Mouse (Mus musculus): ENCODE measurements around the gene Dagla. TPM values are rescaled to one million over a fixed set of nuclear protein-coding genes. Genes with fewer than 3 reads are reported as not detected.

Dagla gene
- polyA plus RNA-seq, 1 experiment from 2014 or later, result 1.2 TPM

DNA sequence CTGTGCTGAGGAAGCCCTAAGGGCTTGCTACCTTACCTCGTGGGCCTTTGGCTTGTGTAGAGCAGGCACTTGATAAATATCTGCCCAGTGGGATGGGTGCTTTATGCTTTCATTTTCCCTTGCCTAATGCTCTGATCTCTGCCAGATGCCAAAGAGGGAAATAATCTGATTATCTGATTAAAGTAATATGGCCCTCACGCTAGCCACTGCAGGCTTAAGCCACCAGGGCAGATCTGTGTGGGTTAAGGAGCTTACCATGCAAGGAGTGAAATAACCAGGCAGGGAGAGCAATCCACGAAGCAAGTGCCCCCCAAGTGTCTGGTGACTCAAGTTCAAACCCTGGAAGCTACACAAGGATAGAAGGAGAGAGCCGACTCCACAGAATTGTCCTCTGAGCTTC is 27.0 kb upstream of the Dagla start:
- 59% methylated on average over 4 of the region's 4 CpGs for WGBS
- Histone ChIP-seq H3K4me1 (no peaks in the 10 kb centered on the region; the same call in 1 of the 2 replicates), H3K9me3 (no peaks in the 10 kb centered on the region), H3K4me3 (no peak overlapping the region), H3K27me3 (ENCODE audit: insufficient read depth, poor library complexity, severe bottlenecking) (peaks cover 46% of the 10 kb centered on the region), H3K36me3 (no peaks in the 10 kb centered on the region), H3K27ac (no peak overlapping the region)
- no peak for DNase-seq (ENCODE audit: low spot score)

DNA sequence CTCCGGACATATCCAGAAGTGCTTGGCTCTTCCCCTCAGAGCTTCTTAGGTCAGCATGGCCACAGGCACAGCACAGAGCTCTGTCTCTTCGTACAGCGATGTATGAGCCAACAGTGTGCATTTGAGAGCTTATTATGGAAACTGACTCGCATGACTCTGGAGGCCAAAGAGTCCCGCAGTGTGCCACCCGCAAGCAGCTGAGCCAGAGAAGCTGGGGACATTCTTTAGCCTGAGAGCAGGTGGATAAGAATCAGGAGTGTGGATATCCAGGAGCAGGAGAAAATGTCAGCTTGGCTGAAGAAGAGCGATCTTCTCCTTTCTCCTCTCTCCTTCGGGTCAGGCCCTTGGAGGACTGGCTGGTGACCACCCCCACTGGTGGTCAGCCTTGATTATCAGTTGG is 24.4 kb upstream of the Dagla start:
- H3K36me3 ChIP-seq, result no peaks in the 10 kb centered on the region
- H3K4me3 ChIP-seq, result no peak overlapping the region
- H3K9me3 ChIP-seq, result no peaks in the 10 kb centered on the region
- H3K4me1 ChIP-seq, result no peaks in the 10 kb centered on the region
- H3K27ac ChIP-seq, result no peak overlapping the region
- DNase-seq (ENCODE audit: low spot score), result no peak
- 67% methylated on average over 8 of the region's 8 CpGs for WGBS
- peaks cover 39% of the 10 kb centered on the region for H3K27me3 ChIP-seq (ENCODE audit: insufficient read depth, poor library complexity, severe bottlenecking)

DNA sequence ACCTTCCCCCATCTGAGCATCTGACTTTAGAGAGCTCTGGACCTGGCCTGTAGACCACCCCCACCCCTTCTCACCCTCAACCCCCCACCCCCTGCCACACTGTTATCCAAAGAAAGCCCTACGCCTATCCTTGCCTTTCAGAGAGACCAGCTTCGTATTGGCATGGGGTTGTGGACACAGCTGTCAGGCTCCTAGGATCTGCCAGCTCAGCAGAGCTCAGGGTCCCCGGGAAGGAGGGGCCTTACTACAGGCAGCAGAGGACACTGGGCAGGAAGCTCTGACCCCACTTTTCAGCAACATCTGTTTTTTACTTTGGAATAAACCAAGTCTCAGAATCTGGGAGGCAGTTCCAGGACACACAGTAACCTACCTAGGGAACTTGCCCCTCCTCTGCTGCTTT is 21.9 kb upstream of the Dagla start:
- no peak for DNase-seq (ENCODE audit: low spot score)
- peaks cover 22% of the 10 kb centered on the region for H3K27me3 ChIP-seq (ENCODE audit: insufficient read depth, poor library complexity, severe bottlenecking)
- H3K27ac ChIP-seq, result no peak overlapping the region
- H3K9me3 ChIP-seq, result no peaks in the 10 kb centered on the region
- H3K4me3 ChIP-seq, result no peak overlapping the region
- 50% methylated on average over 3 of the region's 3 CpGs for WGBS
- no peaks in the 10 kb centered on the region for H3K4me1 ChIP-seq
- no peaks in the 10 kb centered on the region for H3K36me3 ChIP-seq

DNA sequence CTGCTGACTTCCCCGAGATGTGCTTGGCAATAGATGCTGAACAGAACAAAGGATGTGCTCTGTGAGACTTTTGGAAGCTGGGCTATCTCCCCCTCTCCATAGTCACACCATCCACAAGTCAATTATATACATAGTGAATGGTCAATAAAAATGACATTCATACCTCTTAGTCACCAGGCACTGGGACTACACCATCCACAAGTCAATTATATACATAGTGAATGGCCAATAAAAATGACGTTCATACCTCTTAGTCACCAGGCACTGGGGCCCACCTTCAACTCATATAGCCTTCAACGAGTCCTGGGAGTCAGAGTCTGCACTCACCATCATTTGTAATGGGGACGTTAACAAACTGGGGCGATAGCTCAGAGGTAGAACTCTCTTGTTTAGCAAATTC is 19.2 kb upstream of the Dagla start:
- Histone ChIP-seq H3K9me3 (no peaks in the 10 kb centered on the region), H3K4me1 (no peaks in the 10 kb centered on the region), H3K27ac (no peak overlapping the region), H3K4me3 (no peak overlapping the region), H3K36me3 (no peaks in the 10 kb centered on the region), H3K27me3 (ENCODE audit: insufficient read depth, poor library complexity, severe bottlenecking) (peaks cover 23% of the 10 kb centered on the region)
- no peak for DNase-seq (ENCODE audit: low spot score)
- WGBS, result 74% methylated on average over 5 of the region's 5 CpGs

DNA sequence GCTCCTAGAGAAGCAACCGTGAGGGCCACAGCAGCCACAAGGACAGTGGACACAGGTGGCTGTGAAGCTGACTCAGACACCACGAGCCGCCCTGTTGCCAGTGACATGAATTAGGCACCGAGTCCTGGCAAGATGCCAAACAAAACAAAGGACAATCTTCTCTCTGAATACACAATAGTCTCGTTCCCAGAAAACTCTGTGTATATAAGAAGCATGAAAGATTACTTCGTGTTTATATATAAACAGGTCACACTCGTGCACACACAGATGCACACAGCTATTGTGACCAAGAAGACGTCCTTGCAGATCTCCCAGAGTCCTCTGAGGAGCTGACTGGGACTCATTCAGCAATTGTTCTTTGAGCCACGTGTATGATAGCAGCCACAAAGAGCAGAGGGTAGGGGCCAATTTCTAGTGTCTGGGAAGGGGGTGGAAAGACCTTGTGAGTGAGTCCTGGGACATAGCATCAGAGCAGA is 18.7 kb upstream of the Dagla start:
- no peaks in the 10 kb centered on the region for H3K9me3 ChIP-seq
- H3K4me1 ChIP-seq, result no peaks in the 10 kb centered on the region
- H3K4me3 ChIP-seq, result no peak overlapping the region
- H3K36me3 ChIP-seq, result no peaks in the 10 kb centered on the region
- no peak overlapping the region for H3K27ac ChIP-seq
- DNase-seq (ENCODE audit: low spot score), result no peak
- WGBS, result 46% methylated on average over 9 of the region's 9 CpGs
- H3K27me3 ChIP-seq (ENCODE audit: insufficient read depth, poor library complexity, severe bottlenecking), result peaks cover 22% of the 10 kb centered on the region

DNA sequence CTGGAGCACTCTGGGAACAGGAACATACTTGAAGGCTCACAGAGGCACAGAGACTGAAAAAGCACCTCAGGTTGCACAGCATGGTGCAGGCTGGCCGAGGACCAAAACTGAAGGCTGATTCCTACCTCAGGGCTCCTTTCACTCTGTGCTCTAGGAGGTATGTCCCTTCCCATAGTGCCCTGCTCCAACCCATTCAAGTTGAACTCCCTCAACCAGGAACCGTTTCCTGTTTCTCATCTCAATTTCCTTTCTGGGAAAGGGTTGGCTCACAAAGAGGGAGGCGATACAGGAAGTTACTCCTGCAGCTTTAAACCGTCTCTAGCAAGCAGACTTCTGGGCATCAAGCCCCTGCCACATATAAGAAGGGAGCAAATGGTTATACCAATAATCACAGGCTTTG is 13.1 kb upstream of the Dagla start:
- H3K4me3 ChIP-seq, result no peak overlapping the region
- H3K27ac ChIP-seq, result no peak overlapping the region
- peaks cover 8% of the 10 kb centered on the region; the same call in 1 of the 2 replicates for H3K27me3 ChIP-seq (ENCODE audit: insufficient read depth, poor library complexity, severe bottlenecking)
- no peaks in the 10 kb centered on the region for H3K36me3 ChIP-seq
- no peak for DNase-seq (ENCODE audit: low spot score)
- H3K9me3 ChIP-seq, result no peaks in the 10 kb centered on the region
- no peaks in the 10 kb centered on the region for H3K4me1 ChIP-seq
- 57% methylated on average over 4 of the region's 4 CpGs for WGBS

DNA sequence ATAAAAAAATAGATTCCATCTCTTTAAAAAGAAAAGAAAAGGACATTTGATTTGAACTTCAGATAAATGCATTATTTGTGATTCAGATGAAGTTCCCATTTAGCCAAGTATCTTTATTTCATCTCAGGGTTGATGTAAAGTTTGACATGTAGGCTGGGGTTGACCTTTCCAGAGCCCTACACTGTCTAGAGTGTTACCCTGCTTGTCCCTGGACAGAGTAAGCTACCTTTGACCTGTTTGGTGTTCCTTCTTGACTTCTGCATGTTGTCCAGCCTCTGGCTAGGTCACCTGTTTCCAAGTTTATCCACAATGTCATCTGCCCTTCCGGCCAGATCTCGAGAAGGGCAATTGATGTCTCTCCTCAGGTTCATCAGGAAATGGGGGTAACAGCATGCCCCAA is 12.7 kb upstream of the Dagla start:
- H3K27ac ChIP-seq, result no peak overlapping the region
- no peaks in the 10 kb centered on the region for H3K9me3 ChIP-seq
- no peaks in the 10 kb centered on the region for H3K4me1 ChIP-seq
- H3K36me3 ChIP-seq, result no peaks in the 10 kb centered on the region
- peaks cover 9% of the 10 kb centered on the region; the same call in 1 of the 2 replicates for H3K27me3 ChIP-seq (ENCODE audit: insufficient read depth, poor library complexity, severe bottlenecking)
- 96% methylated on average over 2 of the region's 2 CpGs for WGBS
- no peak for DNase-seq (ENCODE audit: low spot score)
- H3K4me3 ChIP-seq, result no peak overlapping the region

DNA sequence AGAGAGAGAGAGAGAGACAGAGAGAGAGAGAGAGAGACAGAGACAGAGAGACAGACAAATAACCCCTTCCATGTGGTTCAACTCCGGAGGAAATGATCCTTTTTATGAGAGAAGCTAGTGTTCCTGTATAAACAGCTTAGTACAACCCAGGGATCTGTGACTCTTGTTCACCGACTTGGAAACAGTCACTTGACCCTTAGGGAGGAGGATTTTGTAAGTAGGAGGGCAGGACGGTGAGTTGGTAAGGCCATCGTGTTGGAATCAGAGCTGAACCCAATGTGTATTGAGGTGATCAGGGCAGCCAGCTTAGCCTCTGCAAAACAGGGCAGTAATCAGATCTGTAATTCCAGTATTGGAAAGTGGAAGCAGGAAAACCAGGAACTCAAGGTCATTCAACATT is 12.3 kb upstream of the Dagla start:
- Histone ChIP-seq H3K4me3 (no peak overlapping the region), H3K27ac (no peak overlapping the region), H3K4me1 (no peaks in the 10 kb centered on the region), H3K36me3 (no peaks in the 10 kb centered on the region), H3K9me3 (no peaks in the 10 kb centered on the region), H3K27me3 (ENCODE audit: insufficient read depth, poor library complexity, severe bottlenecking) (peaks cover 13% of the 10 kb centered on the region; the same call in 1 of the 2 replicates)
- DNase-seq (ENCODE audit: low spot score), result no peak
- WGBS, result 72% methylated on average over 4 of the region's 4 CpGs

DNA sequence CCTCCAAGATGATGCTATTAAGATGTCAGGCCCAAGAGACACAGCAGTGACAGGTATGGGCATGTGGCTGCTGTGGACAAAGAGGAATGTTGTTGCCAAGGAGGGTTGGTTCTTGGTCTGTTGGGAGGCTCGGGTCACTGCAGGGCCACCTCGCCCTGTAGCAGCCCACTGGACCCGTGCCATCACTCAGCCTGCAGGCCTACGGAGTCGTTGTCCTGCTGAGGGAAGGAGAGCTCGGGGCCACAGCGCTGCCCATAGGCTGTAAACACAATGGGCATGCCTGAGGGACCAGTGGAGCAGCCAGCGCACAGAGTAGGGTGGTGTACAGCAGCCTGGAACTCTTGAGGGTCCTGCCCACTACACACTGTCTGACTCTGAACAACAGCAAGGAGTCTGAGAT is 7.4 kb upstream of the Dagla start:
- Histone ChIP-seq H3K4me3 (no peak overlapping the region), H3K27ac (no peak overlapping the region), H3K27me3 (ENCODE audit: insufficient read depth, poor library complexity, severe bottlenecking) (peaks cover 24% of the 10 kb centered on the region; the same call in 1 of the 2 replicates), H3K9me3 (no peaks in the 10 kb centered on the region), H3K4me1 (no peaks in the 10 kb centered on the region), H3K36me3 (no peaks in the 10 kb centered on the region)
- 73% methylated on average over 8 of the region's 8 CpGs for WGBS
- peak; percentile 64 for DNase-seq (ENCODE audit: low spot score)

DNA sequence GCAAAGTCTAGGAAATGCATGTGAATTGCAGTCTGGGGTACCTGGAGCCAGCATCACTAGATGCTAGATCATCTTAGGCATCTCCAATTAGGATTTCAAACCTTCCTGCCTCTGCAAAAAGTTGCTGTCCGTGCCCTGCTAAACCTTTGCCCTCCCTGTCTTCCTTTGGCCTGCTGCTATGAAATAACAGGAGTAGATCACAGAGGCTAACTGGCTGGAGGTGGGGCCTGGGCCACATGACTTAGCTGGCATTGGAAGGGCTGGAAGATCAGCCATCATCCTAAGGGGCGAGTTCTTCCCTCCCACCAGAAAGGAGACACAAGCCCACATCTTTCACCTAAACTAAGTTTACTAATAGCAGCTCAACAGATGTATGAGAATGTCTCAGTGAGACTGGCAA is 4.3 kb upstream of the Dagla start:
- 49% methylated on average over 2 of the region's 2 CpGs for WGBS

DNA sequence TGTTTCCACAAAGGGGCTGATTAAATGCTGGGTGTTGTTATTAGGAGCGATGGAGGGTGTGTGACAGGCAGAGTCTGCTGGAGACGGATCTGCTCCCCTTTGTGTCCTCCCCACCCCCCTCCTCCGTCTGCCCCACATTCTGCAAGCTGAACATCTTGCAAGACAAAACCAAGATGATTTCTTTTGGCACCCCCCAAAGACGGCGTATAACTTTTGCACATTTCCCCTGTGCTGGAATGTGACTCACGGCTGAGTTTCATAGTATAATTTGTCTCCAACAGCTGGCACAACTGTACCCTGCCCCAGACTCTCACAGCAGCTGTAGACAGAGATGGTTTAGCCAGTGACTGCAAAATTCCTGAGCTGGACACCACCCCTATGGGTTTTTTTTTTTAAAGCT is 3.3 kb upstream of the Dagla start:
- no peak overlapping the region for H3K4me3 ChIP-seq
- peaks cover 22% of the 10 kb centered on the region for H3K4me1 ChIP-seq
- H3K27me3 ChIP-seq (ENCODE audit: insufficient read depth, poor library complexity, severe bottlenecking), result peaks cover 57% of the 10 kb centered on the region
- 53% methylated on average over 6 of the region's 6 CpGs for WGBS
- H3K27ac ChIP-seq, result no peak overlapping the region
- H3K9me3 ChIP-seq, result no peaks in the 10 kb centered on the region
- H3K36me3 ChIP-seq, result no peaks in the 10 kb centered on the region
- no peak for DNase-seq (ENCODE audit: low spot score)

More for the DNA sequence above, 4.3 kb upstream of the Dagla start:
- H3K4me3 ChIP-seq, result no peak overlapping the region
- H3K4me1 ChIP-seq, result peaks cover 15% of the 10 kb centered on the region
- peak; percentile 71 for DNase-seq (ENCODE audit: low spot score)
- no peaks in the 10 kb centered on the region for H3K9me3 ChIP-seq
- H3K27me3 ChIP-seq (ENCODE audit: insufficient read depth, poor library complexity, severe bottlenecking), result peaks cover 47% of the 10 kb centered on the region
- H3K27ac ChIP-seq, result no peak overlapping the region
- H3K36me3 ChIP-seq, result no peaks in the 10 kb centered on the region

DNA sequence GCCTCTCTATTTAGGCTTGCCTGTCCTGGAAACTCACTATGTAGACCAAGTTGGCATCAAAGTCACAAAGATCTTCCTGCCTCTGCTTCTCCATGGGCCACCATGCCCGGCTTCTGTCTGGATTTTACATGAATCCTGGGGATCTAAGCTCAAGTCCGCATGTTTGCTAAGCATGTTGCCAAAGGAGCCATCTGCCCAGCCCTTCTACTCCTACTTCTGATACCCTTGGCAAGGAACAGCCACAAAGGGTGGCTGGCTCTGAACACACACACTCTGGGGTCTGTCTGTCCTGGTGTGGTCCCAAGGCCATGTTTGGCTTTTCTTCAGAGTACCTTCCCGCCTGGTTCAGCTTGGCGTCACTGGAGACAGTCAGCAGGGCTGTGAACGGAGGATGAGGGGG is 2.7 kb upstream of the Dagla start:
- H3K27me3 ChIP-seq (ENCODE audit: insufficient read depth, poor library complexity, severe bottlenecking), result peaks cover 62% of the 10 kb centered on the region
- peaks cover 25% of the 10 kb centered on the region for H3K4me1 ChIP-seq
- H3K4me3 ChIP-seq, result no peak overlapping the region
- no peaks in the 10 kb centered on the region for H3K9me3 ChIP-seq
- no peaks in the 10 kb centered on the region for H3K36me3 ChIP-seq
- DNase-seq (ENCODE audit: low spot score), result no peak
- no peak overlapping the region for H3K27ac ChIP-seq
- WGBS, result 78% methylated on average over 5 of the region's 5 CpGs

DNA sequence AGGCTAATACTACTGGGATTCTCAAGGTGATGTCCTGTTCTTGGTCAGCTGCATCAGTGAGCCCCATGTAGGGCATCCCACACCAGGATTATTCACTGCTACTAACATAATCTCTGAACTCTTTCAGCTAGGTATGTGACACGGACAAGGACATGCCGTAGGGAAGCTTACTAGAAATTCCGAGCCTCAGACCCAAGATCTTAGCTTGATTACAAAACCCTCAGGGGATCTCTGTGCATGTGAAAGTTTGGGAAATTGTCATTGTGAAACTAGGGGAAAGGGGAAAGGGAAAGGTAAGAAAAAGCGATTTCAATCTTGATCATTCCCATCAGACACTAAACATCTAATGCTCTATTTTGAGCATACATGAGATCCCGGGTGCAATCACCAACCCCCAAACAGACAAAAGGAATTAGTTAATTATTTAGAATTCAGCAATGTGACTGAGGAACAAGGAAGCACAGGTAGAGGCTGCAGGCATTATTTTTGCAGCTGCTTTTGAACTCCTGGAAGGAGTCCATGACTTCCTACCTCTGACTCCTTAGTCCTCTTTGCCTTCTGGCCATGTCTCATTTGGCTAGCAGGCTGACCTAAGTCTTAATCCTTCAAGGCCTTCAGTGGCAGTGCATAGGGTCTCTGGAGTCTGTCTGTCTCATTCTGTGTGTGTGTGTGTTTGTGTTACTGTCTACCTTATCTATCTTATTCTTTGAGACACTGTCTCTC is 2.0 kb upstream of the Dagla start:
- 78% methylated on average over 5 of the region's 5 CpGs for WGBS
- Histone ChIP-seq H3K9me3 (no peaks in the 10 kb centered on the region), H3K27me3 (ENCODE audit: insufficient read depth, poor library complexity, severe bottlenecking) (peaks cover 64% of the 10 kb centered on the region), H3K36me3 (no peaks in the 10 kb centered on the region), H3K4me1 (peaks cover 25% of the 10 kb centered on the region), H3K4me3 (no peak overlapping the region), H3K27ac (no peak overlapping the region)
- DNase-seq (ENCODE audit: low spot score), result no peak

DNA sequence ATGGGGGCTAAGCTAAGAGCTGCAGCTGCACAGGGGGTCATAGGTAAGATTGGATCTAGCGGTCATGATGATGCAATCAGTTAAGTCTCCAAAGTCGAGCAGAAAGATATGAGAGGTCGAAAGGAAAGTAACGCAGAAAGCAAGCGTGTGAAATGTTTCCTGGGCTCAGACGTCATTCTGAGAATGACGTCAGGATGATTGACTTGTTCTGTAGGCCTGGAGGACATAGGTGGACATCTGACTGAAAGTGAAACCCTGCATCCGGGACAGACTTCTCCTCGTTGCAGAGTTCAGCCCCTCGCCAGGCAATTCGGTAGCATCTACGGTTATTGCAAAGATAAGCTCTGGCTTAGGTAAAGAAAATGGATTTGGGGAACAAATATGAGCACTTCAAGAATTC is 963 bp upstream of the Dagla start:
- no peak for DNase-seq (ENCODE audit: low spot score)
- H3K4me3 ChIP-seq, result no peak overlapping the region
- no peaks in the 10 kb centered on the region for H3K9me3 ChIP-seq
- peaks cover 25% of the 10 kb centered on the region for H3K4me1 ChIP-seq
- no peak overlapping the region for H3K27ac ChIP-seq
- no peaks in the 10 kb centered on the region for H3K36me3 ChIP-seq
- WGBS, result 75% methylated on average over 12 of the region's 12 CpGs
- peaks cover 74% of the 10 kb centered on the region for H3K27me3 ChIP-seq (ENCODE audit: insufficient read depth, poor library complexity, severe bottlenecking)
